8 mouse cellular contexts compared by ENCODE assay signal in genomic region chr11:76997305-76997704, GRCm38 (mm10). TPM values are rescaled to one million over a fixed set of nuclear protein-coding genes. Genes with fewer than 3 reads are reported as not detected.
DNase-seq lines count a peak whose midpoint lies in the region; ATAC-seq lines count a peak whose summit lies in the region.

No protein-coding gene starts in this region.

- under 1% methylated on average over 21 of the region's 21 CpGs for WGBS in hindbrain, embryonic 13.5 days

- H3K4me1 ChIP-seq in hindbrain, embryonic 13.5 days (replicated peaks), result peaks cover 25% of the 10 kb centered on the region

- peak overlapping the region; percentile 85 for H3K4me2 ChIP-seq in hindbrain, embryonic 13.5 days

- DNase-seq in T-cell, adult 2 months (ENCODE audit: low spot score), result peak; percentile 43
- peak; percentile 84 to 91 for DNase-seq in cerebellum, postnatal 25 days
- peak; percentile 52 to 55 for DNase-seq in frontal cortex, postnatal 25 days (ENCODE audit: low spot score in 2 of 2)
- peak; percentile 19 for DNase-seq in left cerebral cortex, adult 11 months (ENCODE audit: low spot score)
- peak; percentile 90 for DNase-seq in lung, postnatal 36 days
- peak; percentile 83 for DNase-seq in retina, postnatal 1 day
- peak; percentile 80 for DNase-seq in thymus, postnatal 4 days

- H3K9ac ChIP-seq in hindbrain, embryonic 13.5 days, result peak overlapping the region; percentile 66

- H3K36me3 ChIP-seq in hindbrain, embryonic 13.5 days, result no peaks in the 10 kb centered on the region

- ATAC-seq in hindbrain, embryonic 13.5 days (ENCODE audit: low FRiP score), result peak; percentile 61; the same call in 1 of the 2 replicates

- peak overlapping the region; percentile 51 for H3K4me3 ChIP-seq in hindbrain, embryonic 13.5 days

- H3K27ac ChIP-seq in hindbrain, embryonic 13.5 days, result no peak overlapping the region

- H3K27me3 ChIP-seq in hindbrain, embryonic 13.5 days, result peaks cover 68% of the 10 kb centered on the region

- H3K9me3 ChIP-seq in hindbrain, embryonic 13.5 days, result no peaks in the 10 kb centered on the region

RNA-seq across cellular contexts. Expression of gene Slc6a4, which starts 1.1 kb away (rescaled TPM):
- polyA plus RNA-seq in hindbrain, embryonic 13.5 days (2015; fragmentation: Nextera tagmentation; extraction: Ambion mirVana), result 4.7 and 10.5 TPM in 2 replicates

Comparison
In these comparisons a context has a peak if more than half of its experiments do, and no peak if none do; other contexts are left out.
1. DNase-seq: peak in every context shown above with its lines; median percentile 90 in lung, postnatal 36 days; 88 in cerebellum, postnatal 25 days; 83 in retina, postnatal 1 day; 80 in thymus, postnatal 4 days; 54 in frontal cortex, postnatal 25 days; 43 in T-cell, adult 2 months; 19 in left cerebral cortex, adult 11 months.